Mouse (Mus musculus): ENCODE measurements around the gene Pm20d1. TPM values are rescaled to one million over a fixed set of nuclear protein-coding genes. Genes with fewer than 3 reads are reported as not detected.

The Pm20d1 gene
- polyA plus RNA-seq, 1 experiment from 2014 or later, result 0.20 TPM

- Histone ChIP-seq H3K9me3 (ENCODE audit: control insufficient read depth, low read length) (no peaks in the 10 kb centered on the region), H3K9ac (replicated peaks; ENCODE audit: low read length) (no peak overlapping the region), H3K27me3 (ENCODE audit: control insufficient read depth, insufficient read depth, low read length) (no peaks in the 10 kb centered on the region), H3K36me3 (ENCODE audit: control insufficient read depth, insufficient read depth, low read length) (no peaks in the 10 kb centered on the region), H3K27ac (replicated peaks; ENCODE audit: low read depth, low read length) (no peak overlapping the region), H3K4me2 (ENCODE audit: low read length) (no peak overlapping the region), H3K4me3 (replicated peaks; ENCODE audit: low read depth, low read length) (no peak overlapping the region), H3K4me1 (ENCODE audit: control insufficient read depth, insufficient read depth, low read length) (no peaks in the 10 kb centered on the region)
- ATAC-seq (ENCODE audit: low FRiP score, low TSS enrichment) (no peak), DNase-seq (no peak)
- WGBS, result 87% methylated on average over 10 of the region's 10 CpGs
These were observed 23.7 kb downstream of the Pm20d1 start for GRCm38 (mm10) chr1:131820887-131821328.

DNA sequence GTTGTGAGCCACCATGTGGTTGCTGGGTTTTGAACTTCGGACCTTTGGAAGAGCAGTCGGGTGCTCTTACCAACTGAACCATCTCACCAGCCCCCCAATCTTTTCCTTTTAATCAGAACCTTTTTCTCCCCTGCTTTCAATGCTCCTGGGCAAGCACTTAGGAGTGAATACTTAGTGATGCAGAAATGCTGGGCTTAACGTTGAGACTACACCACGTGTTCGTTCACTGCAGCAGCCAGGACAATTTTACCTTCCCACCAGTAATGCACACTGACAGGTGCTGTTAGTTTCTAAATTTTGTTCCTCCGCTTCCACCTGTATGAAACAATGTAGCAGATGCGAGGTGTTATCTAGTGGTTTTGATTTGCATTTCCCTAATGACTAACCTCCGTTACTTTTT lies 25.1 kb downstream of the Pm20d1 start:
- H3K36me3 ChIP-seq (ENCODE audit: control insufficient read depth, insufficient read depth, low read length), result no peaks in the 10 kb centered on the region
- no peak overlapping the region for H3K9ac ChIP-seq (replicated peaks; ENCODE audit: low read length)
- H3K9me3 ChIP-seq (ENCODE audit: control insufficient read depth, low read length), result no peaks in the 10 kb centered on the region
- 74% methylated on average over 8 of the region's 8 CpGs for WGBS
- H3K4me1 ChIP-seq (ENCODE audit: control insufficient read depth, insufficient read depth, low read length), result 0 out of 2 replicates have a peak, but pooled peaks cover 4% of the 10 kb centered on the region
- ATAC-seq (ENCODE audit: low FRiP score, low TSS enrichment) (no peak), DNase-seq (no peak)
- no peak overlapping the region for H3K4me3 ChIP-seq (replicated peaks; ENCODE audit: low read depth, low read length)
- no peaks in the 10 kb centered on the region for H3K27me3 ChIP-seq (ENCODE audit: control insufficient read depth, insufficient read depth, low read length)
- H3K27ac ChIP-seq (replicated peaks; ENCODE audit: low read depth, low read length), result no peak overlapping the region
- no peak overlapping the region for H3K4me2 ChIP-seq (ENCODE audit: low read length)

DNA sequence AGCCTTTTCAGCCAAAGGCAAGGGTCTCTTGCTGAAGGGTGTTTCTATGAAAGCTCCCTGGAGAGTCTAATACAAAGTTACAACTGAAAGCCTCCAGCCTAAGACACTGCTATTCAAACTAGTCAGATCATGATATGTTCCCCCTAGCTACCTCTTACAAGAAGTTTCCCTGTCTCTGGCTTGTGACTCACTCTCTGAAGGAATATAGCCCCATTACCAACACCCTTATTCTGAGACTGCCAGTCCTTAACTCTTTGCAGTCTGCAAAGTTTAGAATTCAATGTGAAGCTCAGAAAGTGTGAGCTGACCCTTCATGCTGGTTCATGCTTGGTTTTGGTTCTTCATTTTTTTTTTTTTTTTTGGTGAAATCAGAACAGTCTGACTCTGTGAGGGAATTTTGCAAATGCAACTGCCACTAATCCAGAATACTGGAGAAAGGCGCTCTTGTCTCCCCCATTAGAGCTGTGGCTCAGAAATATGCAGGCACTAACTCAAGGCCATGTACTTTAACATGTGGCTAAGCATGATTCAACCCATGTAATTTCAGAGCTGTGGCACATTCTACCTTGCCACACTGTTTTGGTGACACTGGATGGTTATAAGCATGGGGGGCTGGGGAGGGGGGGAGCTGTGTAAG lies 25.8 kb downstream of the Pm20d1 start:
- H3K27ac ChIP-seq (replicated peaks; ENCODE audit: low read depth, low read length), result no peak overlapping the region
- H3K4me1 ChIP-seq (ENCODE audit: control insufficient read depth, insufficient read depth, low read length), result 0 out of 2 replicates have a peak, but pooled peaks cover 5% of the 10 kb centered on the region
- ATAC-seq (ENCODE audit: low FRiP score, low TSS enrichment) (no peak), DNase-seq (no peak)
- no peak overlapping the region for H3K4me3 ChIP-seq (replicated peaks; ENCODE audit: low read depth, low read length)
- no peaks in the 10 kb centered on the region for H3K27me3 ChIP-seq (ENCODE audit: control insufficient read depth, insufficient read depth, low read length)
- H3K9ac ChIP-seq (replicated peaks; ENCODE audit: low read length), result no peak overlapping the region
- WGBS, result 94% methylated on average over 1 of the region's 1 CpGs
- H3K4me2 ChIP-seq (ENCODE audit: low read length), result no peak overlapping the region
- no peaks in the 10 kb centered on the region for H3K9me3 ChIP-seq (ENCODE audit: control insufficient read depth, low read length)
- H3K36me3 ChIP-seq (ENCODE audit: control insufficient read depth, insufficient read depth, low read length), result no peaks in the 10 kb centered on the region

DNA sequence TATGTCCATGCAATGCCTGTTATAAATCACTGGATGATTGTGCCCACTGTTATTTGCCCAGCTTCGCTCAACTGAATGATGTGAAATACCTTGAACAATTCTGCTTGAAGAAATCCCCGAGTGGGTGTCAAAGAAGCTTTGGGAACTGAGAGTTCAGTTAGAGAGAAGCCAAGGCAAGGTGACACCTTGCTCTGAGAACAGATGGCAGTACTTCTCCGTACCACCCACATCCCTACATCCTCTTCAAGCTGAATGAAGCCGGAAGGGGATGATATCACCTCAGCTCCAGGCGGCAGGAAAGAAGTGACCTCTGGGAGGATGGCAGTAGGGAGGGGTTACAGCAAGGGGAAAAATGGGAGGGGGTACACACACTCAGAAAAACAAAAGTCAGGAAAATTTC lies 26.4 kb downstream of the Pm20d1 start:
- Histone ChIP-seq H3K9me3 (ENCODE audit: control insufficient read depth, low read length) (no peaks in the 10 kb centered on the region), H3K27me3 (ENCODE audit: control insufficient read depth, insufficient read depth, low read length) (no peaks in the 10 kb centered on the region), H3K9ac (replicated peaks; ENCODE audit: low read length) (no peak overlapping the region), H3K27ac (replicated peaks; ENCODE audit: low read depth, low read length) (no peak overlapping the region), H3K4me1 (ENCODE audit: control insufficient read depth, insufficient read depth, low read length) (peaks cover 7% of the 10 kb centered on the region; the same call in 1 of the 2 replicates), H3K4me3 (replicated peaks; ENCODE audit: low read depth, low read length) (no peak overlapping the region), H3K36me3 (ENCODE audit: control insufficient read depth, insufficient read depth, low read length) (no peaks in the 10 kb centered on the region), H3K4me2 (ENCODE audit: low read length) (no peak overlapping the region)
- WGBS, result 76% methylated on average over 5 of the region's 5 CpGs
- DNase-seq (no peak), ATAC-seq (ENCODE audit: low FRiP score, low TSS enrichment) (no peak)

- Histone ChIP-seq H3K9me3 (ENCODE audit: control insufficient read depth, low read length) (no peaks in the 10 kb centered on the region), H3K27ac (replicated peaks; ENCODE audit: low read depth, low read length) (no peak overlapping the region), H3K36me3 (ENCODE audit: control insufficient read depth, insufficient read depth, low read length) (no peaks in the 10 kb centered on the region), H3K4me3 (replicated peaks; ENCODE audit: low read depth, low read length) (no peak overlapping the region), H3K4me2 (ENCODE audit: low read length) (no peak overlapping the region), H3K27me3 (ENCODE audit: control insufficient read depth, insufficient read depth, low read length) (no peaks in the 10 kb centered on the region), H3K9ac (replicated peaks; ENCODE audit: low read length) (no peak overlapping the region), H3K4me1 (ENCODE audit: control insufficient read depth, insufficient read depth, low read length) (peaks cover 16% of the 10 kb centered on the region; the same call in 1 of the 2 replicates)
- no peak for ATAC-seq (ENCODE audit: low FRiP score, low TSS enrichment)
- no peak for DNase-seq
- 92% methylated on average over 11 of the region's 11 CpGs for WGBS
These were observed 27.5 kb downstream of the Pm20d1 start for GRCm38 (mm10) chr1:131824528-131825181.

GRCm38 (mm10) chr1:131827207-131827786 lies 30.1 kb downstream of the Pm20d1 start, which contains the start of gene Slc41a1:
TSS of gene Slc41a1 (plus strand) at chr1:131827493.
- no peak for DNase-seq
- H3K9ac ChIP-seq (replicated peaks; ENCODE audit: low read length), result peak within 1 kb of the TSS; percentile 73
- H3K27ac ChIP-seq (replicated peaks; ENCODE audit: low read depth, low read length), result peak within 1 kb of the TSS; percentile 79
- H3K27me3 ChIP-seq (ENCODE audit: control insufficient read depth, insufficient read depth, low read length), result no peaks in the 10 kb centered on the region
- WGBS, result 4% methylated on average over 25 of the region's 25 CpGs
- peaks cover 22% of the 10 kb centered on the region; the same call in 1 of the 2 replicates for H3K4me1 ChIP-seq (ENCODE audit: control insufficient read depth, insufficient read depth, low read length)
- peak within 1 kb of the TSS; percentile 86 for H3K4me2 ChIP-seq (ENCODE audit: low read length)
- H3K4me3 ChIP-seq (replicated peaks; ENCODE audit: low read depth, low read length), result peak within 1 kb of the TSS; percentile 87
- no peaks in the 10 kb centered on the region for H3K9me3 ChIP-seq (ENCODE audit: control insufficient read depth, low read length)
- H3K36me3 ChIP-seq (ENCODE audit: control insufficient read depth, insufficient read depth, low read length), result peaks cover 8% of the 10 kb centered on the region; the same call in 1 of the 2 replicates
- ATAC-seq (ENCODE audit: low FRiP score, low TSS enrichment), result peak; percentile 24

- peak overlapping the region; percentile 79 for H3K27ac ChIP-seq (replicated peaks; ENCODE audit: low read depth, low read length)
- peak; percentile 97 for ATAC-seq (ENCODE audit: low FRiP score, low TSS enrichment)
- peak overlapping the region; percentile 86 for H3K4me2 ChIP-seq (ENCODE audit: low read length)
- peak; percentile 98 for DNase-seq
- peaks cover 23% of the 10 kb centered on the region; the same call in 1 of the 2 replicates for H3K4me1 ChIP-seq (ENCODE audit: control insufficient read depth, insufficient read depth, low read length)
- no peaks in the 10 kb centered on the region for H3K9me3 ChIP-seq (ENCODE audit: control insufficient read depth, low read length)
- WGBS, result 0% methylated on average over 31 of the region's 36 CpGs
- peaks cover 8% of the 10 kb centered on the region; the same call in 1 of the 2 replicates for H3K36me3 ChIP-seq (ENCODE audit: control insufficient read depth, insufficient read depth, low read length)
- peak overlapping the region; percentile 73 for H3K9ac ChIP-seq (replicated peaks; ENCODE audit: low read length)
- H3K4me3 ChIP-seq (replicated peaks; ENCODE audit: low read depth, low read length), result peak overlapping the region; percentile 87
- H3K27me3 ChIP-seq (ENCODE audit: control insufficient read depth, insufficient read depth, low read length), result no peaks in the 10 kb centered on the region
These were observed 30.6 kb downstream of the Pm20d1 start for GRCm38 (mm10) chr1:131827787-131828258.

DNA sequence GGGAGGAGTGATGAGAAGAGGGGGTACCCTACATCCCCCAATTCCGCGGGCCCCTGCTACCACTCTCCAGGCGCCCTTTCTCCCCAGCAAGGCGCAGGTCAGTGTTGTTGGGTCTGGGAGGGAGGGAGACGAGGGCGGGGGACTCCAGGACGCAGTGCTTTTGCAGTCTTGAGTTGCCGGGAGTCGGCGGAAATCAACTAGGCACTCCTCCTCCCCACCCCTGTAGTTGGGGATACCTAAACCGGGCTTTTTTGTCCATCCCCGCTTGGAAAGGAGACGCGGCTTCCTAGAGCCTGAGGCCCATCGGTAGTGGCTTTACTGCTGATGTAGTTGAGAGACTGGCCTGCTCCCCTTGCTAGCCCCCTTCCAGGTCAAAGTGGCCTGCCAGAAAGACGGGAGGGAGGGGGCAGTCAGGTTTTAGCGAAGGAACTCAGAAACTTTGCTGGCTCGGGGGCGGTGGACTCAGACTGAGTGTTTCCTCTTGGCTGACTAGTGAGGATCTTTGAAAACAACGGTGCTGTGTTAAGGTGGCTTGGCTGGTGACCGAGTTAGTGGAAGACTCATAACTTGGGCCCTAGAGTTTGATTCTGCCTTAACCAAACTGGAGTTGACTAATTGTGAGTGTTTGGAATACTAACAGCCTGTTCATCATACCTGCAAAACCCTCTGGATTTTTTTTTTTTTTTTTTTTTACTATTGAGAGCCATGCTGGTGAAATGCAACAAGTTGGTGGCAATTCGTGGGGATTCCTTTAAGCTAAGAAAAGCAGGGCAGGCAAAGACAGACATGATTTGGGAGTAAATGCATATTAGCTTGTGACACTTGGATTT lies 31.3 kb downstream of the Pm20d1 start:
- peak overlapping the region; percentile 87 for H3K4me3 ChIP-seq (replicated peaks; ENCODE audit: low read depth, low read length)
- peak overlapping the region; percentile 86 for H3K4me2 ChIP-seq (ENCODE audit: low read length)
- peaks cover 8% of the 10 kb centered on the region; the same call in 1 of the 2 replicates for H3K36me3 ChIP-seq (ENCODE audit: control insufficient read depth, insufficient read depth, low read length)
- DNase-seq (peak; percentile 66), ATAC-seq (ENCODE audit: low FRiP score, low TSS enrichment) (peak; percentile 66)
- H3K27me3 ChIP-seq (ENCODE audit: control insufficient read depth, insufficient read depth, low read length), result no peaks in the 10 kb centered on the region
- peak overlapping the region; percentile 73 for H3K9ac ChIP-seq (replicated peaks; ENCODE audit: low read length)
- peak overlapping the region; percentile 78 for H3K27ac ChIP-seq (replicated peaks; ENCODE audit: low read depth, low read length)
- WGBS, result under 1% methylated on average over 22 of the region's 22 CpGs
- H3K9me3 ChIP-seq (ENCODE audit: control insufficient read depth, low read length), result no peaks in the 10 kb centered on the region
- H3K4me1 ChIP-seq (ENCODE audit: control insufficient read depth, insufficient read depth, low read length), result peaks cover 25% of the 10 kb centered on the region; the same call in 1 of the 2 replicates
